ENCODE assay signal across 8 mouse cellular contexts in the genomic region with DNA sequence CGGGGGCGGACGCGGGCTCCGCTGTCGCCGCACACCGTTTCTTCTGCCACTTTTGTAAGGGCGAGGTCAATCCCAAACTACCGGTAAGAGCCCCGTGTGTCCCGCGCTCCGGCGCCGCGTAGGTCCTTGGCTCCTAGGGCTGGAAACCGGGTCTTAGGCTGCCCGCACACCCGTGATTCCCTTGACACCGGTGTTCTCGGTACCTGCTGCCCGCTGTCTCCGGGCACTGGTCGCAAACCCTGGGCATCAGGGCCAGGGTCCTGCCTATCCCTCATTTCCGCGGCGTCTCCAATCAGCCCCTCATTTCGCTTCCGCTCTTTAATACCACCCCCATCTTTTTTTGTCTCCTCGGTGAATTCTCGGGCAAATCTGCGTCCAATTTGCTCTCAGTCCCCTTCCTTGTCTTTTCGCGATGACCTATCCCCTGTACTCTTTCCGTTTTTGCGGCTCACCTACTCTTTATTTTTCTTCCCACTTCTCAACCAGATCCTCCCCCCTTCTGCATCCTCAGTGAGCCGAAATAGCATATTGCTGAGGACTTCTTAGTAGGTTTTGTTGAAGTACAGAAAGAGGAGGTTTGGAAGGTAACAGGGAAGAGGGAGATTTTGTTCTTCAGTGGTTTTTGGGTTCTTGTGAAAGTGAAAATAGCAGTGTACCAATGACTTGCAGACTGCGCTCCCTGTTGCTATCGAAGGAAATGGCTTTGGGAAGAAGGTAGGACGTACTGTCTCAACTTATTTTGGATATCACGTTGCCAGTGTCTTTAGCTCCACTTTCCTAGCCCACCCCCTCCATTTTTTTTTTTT. TPM values are rescaled to one million over a fixed set of nuclear protein-coding genes. Genes with fewer than 3 reads are reported as not detected.
DNase-seq lines count a peak whose midpoint lies in the region; ATAC-seq and TF ChIP-seq lines count a peak whose summit lies in the region.

No protein-coding gene starts in this region.

- no peaks in the 10 kb centered on the region for H3K27me3 ChIP-seq in kidney, embryonic 14.5 days (ENCODE audit: control insufficient read depth, insufficient read depth, low read length)
- H3K27me3 ChIP-seq in G1E (ENCODE audit: insufficient read depth, low read length) = no peaks in the 10 kb centered on the region
- no peaks in the 10 kb centered on the region for H3K27me3 ChIP-seq in intestine, embryonic 15.5 days (replicated peaks)
- H3K27me3 ChIP-seq in midbrain, embryonic 15.5 days (replicated peaks) = no peaks in the 10 kb centered on the region

- no peaks in the 10 kb centered on the region for H3K9me3 ChIP-seq in kidney, embryonic 14.5 days (ENCODE audit: control insufficient read depth, low read length)
- H3K9me3 ChIP-seq in G1E (replicated peaks) = no peaks in the 10 kb centered on the region
- no peaks in the 10 kb centered on the region for H3K9me3 ChIP-seq in intestine, embryonic 15.5 days
- H3K9me3 ChIP-seq in midbrain, embryonic 15.5 days = no peaks in the 10 kb centered on the region

- peak overlapping the region; percentile 81 for H3K27ac ChIP-seq in kidney, embryonic 14.5 days (ENCODE audit: low read depth, low read length)
- H3K27ac ChIP-seq in embryonic fibroblast, embryonic 13.5 days (ENCODE audit: insufficient read depth, low read length) = peak overlapping the region; percentile 70
- H3K27ac ChIP-seq in intestine, embryonic 15.5 days = peak overlapping the region; percentile 70
- H3K27ac ChIP-seq in midbrain, embryonic 15.5 days = peak overlapping the region; percentile 86

- peak overlapping the region; percentile 85 for H3K9ac ChIP-seq in kidney, embryonic 14.5 days (ENCODE audit: low read depth, low read length)
- peak overlapping the region; percentile 74 for H3K9ac ChIP-seq in intestine, embryonic 15.5 days
- H3K9ac ChIP-seq in midbrain, embryonic 15.5 days = peak overlapping the region; percentile 79

- peaks cover 12% of the 10 kb centered on the region for H3K36me3 ChIP-seq in kidney, embryonic 14.5 days (ENCODE audit: control insufficient read depth, insufficient read depth, low read length)
- peaks cover 36% of the 10 kb centered on the region for H3K36me3 ChIP-seq in G1E (replicated peaks)
- H3K36me3 ChIP-seq in intestine, embryonic 15.5 days = peaks cover 6% of the 10 kb centered on the region; the same call in 1 of the 2 replicates
- 0 out of 2 replicates have a peak, but pooled peaks cover 5% of the 10 kb centered on the region for H3K36me3 ChIP-seq in midbrain, embryonic 15.5 days (replicated peaks)

- TF ChIP-seq POLR2A in embryonic fibroblast, embryonic 13.5 days (IDR thresholded peaks at IDR 0.05; ENCODE audit: low read depth, low read length) = no peak

- no peak for TF ChIP-seq CTCF in G1E (IDR thresholded peaks at IDR 0.05; ENCODE audit: low read depth, low read length)
- no peak for TF ChIP-seq CTCF in embryonic fibroblast, embryonic 13.5 days (IDR thresholded peaks at IDR 0.05; ENCODE audit: borderline replicate concordance, insufficient read depth, low read length)

- peak overlapping the region; percentile 93 for H3K4me3 ChIP-seq in kidney, embryonic 14.5 days (ENCODE audit: low read length)
- peak overlapping the region; percentile 99 for H3K4me3 ChIP-seq in G1E (ENCODE audit: low read depth, low read length)
- H3K4me3 ChIP-seq in embryonic fibroblast, embryonic 13.5 days (ENCODE audit: insufficient read depth, low read length) = peak overlapping the region; percentile 88
- H3K4me3 ChIP-seq in intestine, embryonic 15.5 days (replicated peaks) = peak overlapping the region; percentile 94
- peak overlapping the region; percentile 79 for H3K4me3 ChIP-seq in midbrain, embryonic 15.5 days

- WGBS in kidney, embryonic 14.5 days = under 1% methylated on average over 41 of the region's 42 CpGs
- under 1% methylated on average over 42 of the region's 42 CpGs for WGBS in intestine, embryonic 15.5 days
- under 1% methylated on average over 42 of the region's 42 CpGs for WGBS in midbrain, embryonic 15.5 days

- H3K4me1 ChIP-seq in kidney, embryonic 14.5 days (ENCODE audit: control insufficient read depth, insufficient read depth, low read length) = peaks cover 14% of the 10 kb centered on the region
- peaks cover 44% of the 10 kb centered on the region for H3K4me1 ChIP-seq in G1E (ENCODE audit: insufficient read depth, low read depth, low read length)
- H3K4me1 ChIP-seq in embryonic fibroblast, embryonic 13.5 days (ENCODE audit: control insufficient read depth, insufficient read depth, low read length) = peaks cover 6% of the 10 kb centered on the region; the same call in 1 of the 2 replicates
- peaks cover 11% of the 10 kb centered on the region for H3K4me1 ChIP-seq in intestine, embryonic 15.5 days (replicated peaks)
- H3K4me1 ChIP-seq in midbrain, embryonic 15.5 days = peaks cover 39% of the 10 kb centered on the region

- no peak for DNase-seq in kidney, adult 11 months
- DNase-seq in G1E (ENCODE audit: low spot score) = peak; percentile 18
- DNase-seq in gastrocnemius, postnatal 4 days (ENCODE audit: low spot score in 2 of 2) = no peak
- no peak for DNase-seq in ovary, postnatal 14 days (ENCODE audit: low spot score)

- H3K4me2 ChIP-seq in kidney, embryonic 14.5 days (replicated peaks; ENCODE audit: low read depth, low read length) = peak overlapping the region; percentile 65
- peak overlapping the region; percentile 54 for H3K4me2 ChIP-seq in intestine, embryonic 15.5 days (replicated peaks)
- peak overlapping the region; percentile 59 for H3K4me2 ChIP-seq in midbrain, embryonic 15.5 days

- peak; percentile 43 for ATAC-seq in kidney, embryonic 14.5 days (ENCODE audit: low FRiP score, low TSS enrichment)
- no peak for ATAC-seq in G1E (ENCODE audit: extremely low read depth, insufficient number of reproducible peaks, low FRiP score, poor library complexity, severe bottlenecking)
- ATAC-seq in intestine, embryonic 15.5 days = peak; percentile 70
- peak; percentile 75 for ATAC-seq in midbrain, embryonic 15.5 days (replicated peaks)

RNA-seq across cellular contexts. Expression of gene Rnf115, which starts 0.6 kb away (rescaled TPM):
- 49.6 and 72.1 TPM in 2 replicates for polyA plus RNA-seq in kidney, embryonic 14.5 days (2014; fragmentation: Nextera tagmentation; extraction: Ambion mirVana)
- total RNA-seq in G1E (2014; fragmentation: Nextera tagmentation) (63.7 and 83.0 TPM in 2 replicates), G1E (2017) (79.1 and 81.7 TPM in 2 replicates)
- polyA plus RNA-seq in G1E (2012) = 21.2 and 26.4 TPM in 2 replicates
- 30.9 and 38.9 TPM in 2 replicates for polyA plus RNA-seq in embryonic fibroblast, embryonic 13.5 days (2011; ENCODE audit: insufficient read length, low read depth, missing spikeins)
- polyA plus RNA-seq in intestine, embryonic 15.5 days (2015; fragmentation: Nextera tagmentation; extraction: Ambion mirVana) = 41.6 and 46.1 TPM in 2 replicates
- polyA plus RNA-seq in midbrain, embryonic 15.5 days (2015; fragmentation: Nextera tagmentation; extraction: Ambion mirVana) = 67.1 and 73.4 TPM in 2 replicates
- 10 to 100 TPM; 45.1 to 50.6 TPM for total RNA-seq in gastrocnemius, postnatal 4 days (2021)

RNA-seq across cellular contexts. Expression of gene Polr3c, which starts 0.6 kb away (rescaled TPM):
- polyA plus RNA-seq in kidney, embryonic 14.5 days (2014; fragmentation: Nextera tagmentation; extraction: Ambion mirVana) = 30.3 and 38.5 TPM in 2 replicates
- total RNA-seq in G1E (2014; fragmentation: Nextera tagmentation) (79.4 and 84.4 TPM in 2 replicates), G1E (2017) (19.2 and 27.9 TPM in 2 replicates)
- polyA plus RNA-seq in G1E (2012) = 7.7 and 8.9 TPM in 2 replicates
- polyA plus RNA-seq in embryonic fibroblast, embryonic 13.5 days (2011; ENCODE audit: insufficient read length, low read depth, missing spikeins) = 28.3 and 35.1 TPM in 2 replicates
- 36.5 and 39.3 TPM in 2 replicates for polyA plus RNA-seq in intestine, embryonic 15.5 days (2015; fragmentation: Nextera tagmentation; extraction: Ambion mirVana)
- polyA plus RNA-seq in midbrain, embryonic 15.5 days (2015; fragmentation: Nextera tagmentation; extraction: Ambion mirVana) = 33.7 and 33.8 TPM in 2 replicates
- total RNA-seq in gastrocnemius, postnatal 4 days (2021) = 10 to 100 TPM; 23.6 to 24.5 TPM

RNA-seq across cellular contexts. Expression of gene Nudt17, which starts 19.7 kb away (rescaled TPM):
- 10.4 and 10.8 TPM in 2 replicates for polyA plus RNA-seq in kidney, embryonic 14.5 days (2014; fragmentation: Nextera tagmentation; extraction: Ambion mirVana)
- 0.68 TPM in 1 of 2 replicates, not detected in the other for total RNA-seq in G1E (2014; fragmentation: Nextera tagmentation)
- 0.22 and 0.70 TPM in 2 replicates for total RNA-seq in G1E (2017)
- 0.66 and 0.83 TPM in 2 replicates for polyA plus RNA-seq in G1E (2012)
- 4.4 and 5.2 TPM in 2 replicates for polyA plus RNA-seq in embryonic fibroblast, embryonic 13.5 days (2011; ENCODE audit: insufficient read length, low read depth, missing spikeins)
- polyA plus RNA-seq in intestine, embryonic 15.5 days (2015; fragmentation: Nextera tagmentation; extraction: Ambion mirVana) = 5.7 and 5.9 TPM in 2 replicates
- polyA plus RNA-seq in midbrain, embryonic 15.5 days (2015; fragmentation: Nextera tagmentation; extraction: Ambion mirVana) = 13.5 and 15.4 TPM in 2 replicates
- 1 to 10 TPM; 1.3 to 1.7 TPM for total RNA-seq in gastrocnemius, postnatal 4 days (2021)

RNA-seq across cellular contexts. Expression of gene Pias3, which starts 31.8 kb away (rescaled TPM):
- polyA plus RNA-seq in kidney, embryonic 14.5 days (2014; fragmentation: Nextera tagmentation; extraction: Ambion mirVana) = 36.5 and 55.7 TPM in 2 replicates
- 12.5 and 15.8 TPM in 2 replicates for total RNA-seq in G1E (2014; fragmentation: Nextera tagmentation)
- 5.5 and 7.3 TPM in 2 replicates for total RNA-seq in G1E (2017)
- polyA plus RNA-seq in G1E (2012) = 10.6 and 12.1 TPM in 2 replicates
- polyA plus RNA-seq in embryonic fibroblast, embryonic 13.5 days (2011; ENCODE audit: insufficient read length, low read depth, missing spikeins) = 40.9 and 46.0 TPM in 2 replicates
- 37.1 and 37.2 TPM in 2 replicates for polyA plus RNA-seq in intestine, embryonic 15.5 days (2015; fragmentation: Nextera tagmentation; extraction: Ambion mirVana)
- 37.8 and 38.7 TPM in 2 replicates for polyA plus RNA-seq in midbrain, embryonic 15.5 days (2015; fragmentation: Nextera tagmentation; extraction: Ambion mirVana)
- total RNA-seq in gastrocnemius, postnatal 4 days (2021) = 10 to 100 TPM; 30.7 to 33.3 TPM

RNA-seq across cellular contexts. Expression of gene Ankrd35, which starts 58.1 kb away (rescaled TPM):
- polyA plus RNA-seq in kidney, embryonic 14.5 days (2014; fragmentation: Nextera tagmentation; extraction: Ambion mirVana) = 0.33 and 0.37 TPM in 2 replicates
- not detected in 2 replicates for total RNA-seq in G1E (2014; fragmentation: Nextera tagmentation)
- 0.06 TPM in 1 of 2 replicates, not detected in the other for total RNA-seq in G1E (2017)
- not detected in 2 replicates for polyA plus RNA-seq in G1E (2012)
- polyA plus RNA-seq in embryonic fibroblast, embryonic 13.5 days (2011; ENCODE audit: insufficient read length, low read depth, missing spikeins) = 0.23 and 0.67 TPM in 2 replicates
- 0.48 and 0.49 TPM in 2 replicates for polyA plus RNA-seq in intestine, embryonic 15.5 days (2015; fragmentation: Nextera tagmentation; extraction: Ambion mirVana)
- polyA plus RNA-seq in midbrain, embryonic 15.5 days (2015; fragmentation: Nextera tagmentation; extraction: Ambion mirVana) = 2.1 TPM in 2 replicates
- total RNA-seq in gastrocnemius, postnatal 4 days (2021) = 1 to 10 TPM; 2.0 to 2.6 TPM
